Mouse (Mus musculus): ENCODE measurements around the gene Rpl22l1. TPM values are rescaled to one million over a fixed set of nuclear protein-coding genes. Genes with fewer than 3 reads are reported as not detected.

Gene Rpl22l1
- polyA plus RNA-seq, 1 experiment from 2014 or later = 247 TPM

GRCm38 (mm10) chr3:28781848-28782247, 23.4 kb upstream of the Rpl22l1 start:
- ATAC-seq = no peak
- H3K4me1 ChIP-seq (ENCODE audit: insufficient read depth) = peaks cover 17% of the 10 kb centered on the region
- peak overlapping the region; percentile 70 for H3K4me3 ChIP-seq (ENCODE audit: low read depth, low read length)
- peak overlapping the region; percentile 92 for H3K4me2 ChIP-seq (ENCODE audit: low read depth, low read length)
- TF ChIP-seq CTCF (IDR thresholded peaks at IDR 0.05; ENCODE audit: low read depth) = no peak
- no peak for TF ChIP-seq EP300 (IDR thresholded peaks at IDR 0.05; ENCODE audit: low read depth)
- no peak for DNase-seq
- H3K36me3 ChIP-seq (replicated peaks; ENCODE audit: insufficient read depth, low read length) = no peaks in the 10 kb centered on the region
- H3K27me3 ChIP-seq (ENCODE audit: insufficient read depth, low read length) = no peaks in the 10 kb centered on the region
- H3K27ac ChIP-seq (ENCODE audit: low read depth) = no peak overlapping the region
- H3K9ac ChIP-seq (replicated peaks) = peak overlapping the region; percentile 70
- WGBS (ENCODE audit: insufficient replicate concordance) = 34% methylated on average over 14 of the region's 14 CpGs
- no peaks in the 10 kb centered on the region for H3K9me3 ChIP-seq (ENCODE audit: low read length)

GRCm38 (mm10) chr3:28784176-28784575, 21.1 kb upstream of the Rpl22l1 start:
- no peak overlapping the region for H3K27ac ChIP-seq (ENCODE audit: low read depth)
- 81% methylated on average over 2 of the region's 2 CpGs for WGBS (ENCODE audit: insufficient replicate concordance)
- no peak overlapping the region for H3K4me3 ChIP-seq (ENCODE audit: low read depth, low read length)
- no peak for ATAC-seq
- H3K27me3 ChIP-seq (ENCODE audit: insufficient read depth, low read length) = no peaks in the 10 kb centered on the region
- no peak for DNase-seq
- H3K9me3 ChIP-seq (ENCODE audit: low read length) = no peaks in the 10 kb centered on the region
- H3K36me3 ChIP-seq (replicated peaks; ENCODE audit: insufficient read depth, low read length) = no peaks in the 10 kb centered on the region
- H3K9ac ChIP-seq (replicated peaks) = no peak overlapping the region
- TF ChIP-seq EP300 (IDR thresholded peaks at IDR 0.05; ENCODE audit: low read depth) (no peak), CTCF (IDR thresholded peaks at IDR 0.05; ENCODE audit: low read depth) (no peak)
- peaks cover 14% of the 10 kb centered on the region for H3K4me1 ChIP-seq (ENCODE audit: insufficient read depth)
- H3K4me2 ChIP-seq (ENCODE audit: low read depth, low read length) = no peak overlapping the region

- DNase-seq (no peak), ATAC-seq (no peak)
- Histone ChIP-seq H3K9me3 (ENCODE audit: low read length) (no peaks in the 10 kb centered on the region), H3K9ac (replicated peaks) (no peak overlapping the region), H3K27ac (ENCODE audit: low read depth) (no peak overlapping the region), H3K4me1 (ENCODE audit: insufficient read depth) (no peaks in the 10 kb centered on the region), H3K4me3 (ENCODE audit: low read depth, low read length) (no peak overlapping the region), H3K27me3 (ENCODE audit: insufficient read depth, low read length) (no peaks in the 10 kb centered on the region), H3K36me3 (replicated peaks; ENCODE audit: insufficient read depth, low read length) (no peaks in the 10 kb centered on the region), H3K4me2 (ENCODE audit: low read depth, low read length) (no peak overlapping the region)
- 61% methylated on average over 7 of the region's 7 CpGs for WGBS (ENCODE audit: insufficient replicate concordance)
- no peak for TF ChIP-seq CTCF (IDR thresholded peaks at IDR 0.05; ENCODE audit: low read depth)
- no peak for TF ChIP-seq EP300 (IDR thresholded peaks at IDR 0.05; ENCODE audit: low read depth)
Observed at GRCm38 (mm10) chr3:28794835-28795234, 10.4 kb upstream of the Rpl22l1 start.

GRCm38 (mm10) chr3:28808039-28808643, 2.9 kb downstream of the Rpl22l1 start:
- peaks cover 12% of the 10 kb centered on the region for H3K4me1 ChIP-seq (ENCODE audit: insufficient read depth)
- H3K27ac ChIP-seq (ENCODE audit: low read depth) = no peak overlapping the region
- no peak overlapping the region for H3K9ac ChIP-seq (replicated peaks)
- DNase-seq (no peak), ATAC-seq (no peak)
- no peaks in the 10 kb centered on the region for H3K27me3 ChIP-seq (ENCODE audit: insufficient read depth, low read length)
- H3K36me3 ChIP-seq (replicated peaks; ENCODE audit: insufficient read depth, low read length) = peaks cover 15% of the 10 kb centered on the region
- H3K4me3 ChIP-seq (ENCODE audit: low read depth, low read length) = no peak overlapping the region
- 82% methylated on average over 4 of the region's 4 CpGs for WGBS (ENCODE audit: insufficient replicate concordance)
- no peaks in the 10 kb centered on the region for H3K9me3 ChIP-seq (ENCODE audit: low read length)
- H3K4me2 ChIP-seq (ENCODE audit: low read depth, low read length) = no peak overlapping the region
- TF ChIP-seq CTCF (IDR thresholded peaks at IDR 0.05; ENCODE audit: low read depth) = no peak
- TF ChIP-seq EP300 (IDR thresholded peaks at IDR 0.05; ENCODE audit: low read depth) = no peak

- no peak for DNase-seq
- H3K27me3 ChIP-seq (ENCODE audit: insufficient read depth, low read length) = no peaks in the 10 kb centered on the region
- H3K27ac ChIP-seq (ENCODE audit: low read depth) = no peak overlapping the region
- H3K9me3 ChIP-seq (ENCODE audit: low read length) = no peaks in the 10 kb centered on the region
- TF ChIP-seq CTCF (IDR thresholded peaks at IDR 0.05; ENCODE audit: low read depth) (no peak), EP300 (IDR thresholded peaks at IDR 0.05; ENCODE audit: low read depth) (no peak)
- H3K4me1 ChIP-seq (ENCODE audit: insufficient read depth) = 0 out of 2 replicates have a peak, but pooled peaks cover 2% of the 10 kb centered on the region
- ATAC-seq = no peak
- H3K4me2 ChIP-seq (ENCODE audit: low read depth, low read length) = no peak overlapping the region
- H3K4me3 ChIP-seq (ENCODE audit: low read depth, low read length) = no peak overlapping the region
- H3K9ac ChIP-seq (replicated peaks) = no peak overlapping the region
- 72% methylated on average over 4 of the region's 4 CpGs for WGBS (ENCODE audit: insufficient replicate concordance)
- peaks cover 15% of the 10 kb centered on the region for H3K36me3 ChIP-seq (replicated peaks; ENCODE audit: insufficient read depth, low read length)
Observed at GRCm38 (mm10) chr3:28811441-28811840, 6.2 kb downstream of the Rpl22l1 start.

- TF ChIP-seq EP300 (IDR thresholded peaks at IDR 0.05; ENCODE audit: low read depth) = no peak
- peak; percentile 81 for TF ChIP-seq CTCF (IDR thresholded peaks at IDR 0.05; ENCODE audit: low read depth)
- no peak overlapping the region for H3K4me3 ChIP-seq (ENCODE audit: low read depth, low read length)
- ATAC-seq (no peak), DNase-seq (no peak)
- 5% methylated on average over 4 of the region's 4 CpGs for WGBS (ENCODE audit: insufficient replicate concordance)
- H3K9ac ChIP-seq (replicated peaks) = no peak overlapping the region
- H3K36me3 ChIP-seq (replicated peaks; ENCODE audit: insufficient read depth, low read length) = no peaks in the 10 kb centered on the region
- no peaks in the 10 kb centered on the region for H3K4me1 ChIP-seq (ENCODE audit: insufficient read depth)
- no peak overlapping the region for H3K4me2 ChIP-seq (ENCODE audit: low read depth, low read length)
- no peak overlapping the region for H3K27ac ChIP-seq (ENCODE audit: low read depth)
- H3K27me3 ChIP-seq (ENCODE audit: insufficient read depth, low read length) = no peaks in the 10 kb centered on the region
- no peaks in the 10 kb centered on the region for H3K9me3 ChIP-seq (ENCODE audit: low read length)
Observed at GRCm38 (mm10) chr3:28814361-28814760, 9.1 kb downstream of the Rpl22l1 start.

Measured in liver, postnatal 0 days (tissue).